Mouse (Mus musculus) testis, adult 2 months (tissue): ENCODE results near the gene Ripk1.

Experiments
- CTCF ChIP-seq: fragments of 200-500 bp; IDR thresholded peaks from 2 replicates; pipeline ENCODE4 v1.5.1; 2012; ENCODE audit warnings: low read depth, mild to moderate bottlenecking, inconsistent platforms, low read length, moderate library complexity; ENCODE audit not compliant: control insufficient read depth, insufficient read depth, insufficient replicate concordance
- POLR2A ChIP-seq: fragments of 200-500 bp; IDR thresholded peaks from 2 replicates; pipeline ENCODE4 v1.6.1; 2012; ENCODE audit warnings: low read depth, mild to moderate bottlenecking, inconsistent platforms, low read length, moderate library complexity; ENCODE audit not compliant: control insufficient read depth

DNA sequence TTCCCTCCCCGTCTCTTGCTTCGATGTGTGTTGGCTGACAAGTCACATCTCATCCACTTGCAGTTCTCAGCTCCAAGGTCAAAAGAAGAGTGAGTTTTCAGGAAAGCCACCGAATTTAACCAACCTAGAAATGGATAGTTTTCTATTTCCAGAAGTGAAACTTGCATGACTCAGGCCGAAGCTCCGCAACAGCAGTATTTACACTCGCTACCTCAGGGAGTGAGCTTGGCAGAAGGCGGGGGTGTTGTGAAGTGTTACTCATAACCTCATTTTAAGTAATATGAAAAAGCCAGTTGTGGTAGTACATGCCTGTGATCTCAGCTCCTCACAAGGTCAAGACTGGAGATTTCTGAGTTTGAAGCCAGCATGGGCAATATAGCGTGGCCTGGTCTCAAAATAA lies 48.3 kb downstream of the Ripk1 start:
- TF ChIP-seq CTCF, result no peak
- no peak for TF ChIP-seq POLR2A
